Mouse (Mus musculus): ENCODE measurements around the gene Satb1. TPM values are rescaled to one million over a fixed set of nuclear protein-coding genes. Genes with fewer than 3 reads are reported as not detected.

Satb1 gene
- total and polyA plus RNA-seq, 3 experiments: not detected

DNA sequence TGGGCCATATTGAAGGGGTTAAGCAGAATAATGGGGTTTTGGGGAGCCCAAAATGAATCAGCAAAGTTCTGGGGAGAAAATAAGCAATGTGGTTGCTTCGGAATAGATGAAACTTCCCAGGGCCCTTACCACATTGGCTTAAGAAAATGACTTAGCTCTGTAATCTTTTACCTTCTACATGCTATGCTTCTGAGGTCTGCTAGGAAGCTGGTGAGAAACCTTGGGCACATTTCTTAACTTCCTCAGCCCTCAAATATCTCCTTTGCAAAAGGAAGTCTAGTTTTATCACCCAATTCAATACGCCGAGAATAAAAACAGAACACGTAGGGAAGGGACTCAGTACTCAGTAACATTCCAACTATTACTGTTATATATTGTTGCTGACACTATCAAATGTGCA is 80.9 kb downstream of the Satb1 start:
- H3K27me3 ChIP-seq (replicated peaks): no peaks in the 10 kb centered on the region

DNA sequence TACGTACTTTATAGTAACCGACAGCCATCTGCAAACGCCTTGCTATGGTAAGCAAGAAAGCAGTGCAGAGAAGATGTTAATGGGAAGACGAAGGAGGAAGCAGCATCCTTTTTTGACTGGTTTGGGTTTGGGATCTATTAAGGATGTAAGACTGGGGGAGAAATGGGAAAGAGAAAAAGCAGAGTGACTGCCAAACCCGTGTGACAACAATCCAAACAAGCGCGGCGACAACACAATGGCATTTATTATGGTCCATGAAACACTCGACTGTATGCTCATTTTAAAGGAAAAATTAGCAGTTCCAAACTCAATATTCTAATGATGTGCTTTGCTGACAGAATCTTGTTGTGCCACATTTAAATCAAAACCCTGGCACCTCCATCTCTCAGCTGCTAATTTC is 85.9 kb downstream of the Satb1 start:
- dilution Hi-C loops (cut with MboI; ENCODE audit: extremely low pct_ligation_motif_present, extremely low pct_unique_long_range_greater_than_20kb, low sequenced_read_pairs) (no loop called here), in situ Hi-C loops (cut with MboI; ENCODE audit: low pct_ligation_motif_present, low pct_unique_long_range_greater_than_20kb, low sequenced_read_pairs) (no loop called here)
- Histone ChIP-seq H3K9ac (ENCODE audit: insufficient read depth, low read depth) (no peak overlapping the region), H3K4me2 (ENCODE audit: insufficient read depth, low read depth, poor library complexity, severe bottlenecking) (no peak overlapping the region), H3K4me3 (replicated peaks in 1 of 3; ENCODE audit: low read depth in 2 of 3, low read length in 2 of 3, poor library complexity in 1 of 3) (no peak overlapping the region), H3K27me3 (replicated peaks) (no peaks in the 10 kb centered on the region), H3K4me1 (ENCODE audit: control insufficient read depth in 1 of 2, insufficient read depth in 2 of 2) (no peaks in the 10 kb centered on the region), H3K36me3 (replicated peaks in 1 of 2; ENCODE audit: control insufficient read depth in 1 of 2, insufficient read depth in 1 of 2, low read length in 1 of 2) (no peaks in the 10 kb centered on the region), H3K9me3 (replicated peaks; ENCODE audit: low read length) (peaks cover 4% of the 10 kb centered on the region), H3K27ac (ENCODE audit: insufficient read depth, low read depth) (no peak overlapping the region), H3K79me2 (replicated peaks; ENCODE audit: control insufficient read depth, extremely low read depth, insufficient read depth, poor library complexity, severe bottlenecking) (no peaks in the 10 kb centered on the region)
- no peak for TF ChIP-seq ZKSCAN1 (IDR thresholded peaks at IDR 0.05; ENCODE audit: borderline replicate concordance, low read depth, low read length)
- no peak for DNase-seq (ENCODE audit: extremely low read depth)

More for the DNA sequence above, 80.9 kb downstream of the Satb1 start:
- H3K36me3 ChIP-seq (replicated peaks in 1 of 2; ENCODE audit: control insufficient read depth in 1 of 2, insufficient read depth in 1 of 2, low read length in 1 of 2): no peaks in the 10 kb centered on the region
- in situ Hi-C loops (cut with MboI; ENCODE audit: low pct_ligation_motif_present, low pct_unique_long_range_greater_than_20kb, low sequenced_read_pairs) (no loop called here), dilution Hi-C loops (cut with MboI; ENCODE audit: extremely low pct_ligation_motif_present, extremely low pct_unique_long_range_greater_than_20kb, low sequenced_read_pairs) (no loop called here)
- H3K9ac ChIP-seq (ENCODE audit: insufficient read depth, low read depth): no peak overlapping the region
- H3K4me3 ChIP-seq (replicated peaks in 1 of 3; ENCODE audit: low read depth in 2 of 3, low read length in 2 of 3, poor library complexity in 1 of 3): no peak overlapping the region
- H3K4me1 ChIP-seq (ENCODE audit: control insufficient read depth in 1 of 2, insufficient read depth in 2 of 2): no peaks in the 10 kb centered on the region
- DNase-seq (ENCODE audit: extremely low read depth): no peak
- TF ChIP-seq GABPA (IDR thresholded peaks at IDR 0.05; ENCODE audit: insufficient replicate concordance, low read depth, low read length) (no peak), ZMIZ1 (IDR thresholded peaks at IDR 0.05; ENCODE audit: low read depth, low read length) (no peak), ZKSCAN1 (IDR thresholded peaks at IDR 0.05; ENCODE audit: borderline replicate concordance, low read depth, low read length) (no peak), IRF4 (IDR thresholded peaks at IDR 0.05; ENCODE audit: low read depth, low read length) (no peak)
- no peak overlapping the region for H3K27ac ChIP-seq (ENCODE audit: insufficient read depth, low read depth)
- H3K9me3 ChIP-seq (replicated peaks; ENCODE audit: low read length): no peaks in the 10 kb centered on the region
- no peak overlapping the region for H3K4me2 ChIP-seq (ENCODE audit: insufficient read depth, low read depth, poor library complexity, severe bottlenecking)
- no peaks in the 10 kb centered on the region for H3K79me2 ChIP-seq (replicated peaks; ENCODE audit: control insufficient read depth, extremely low read depth, insufficient read depth, poor library complexity, severe bottlenecking)

DNA sequence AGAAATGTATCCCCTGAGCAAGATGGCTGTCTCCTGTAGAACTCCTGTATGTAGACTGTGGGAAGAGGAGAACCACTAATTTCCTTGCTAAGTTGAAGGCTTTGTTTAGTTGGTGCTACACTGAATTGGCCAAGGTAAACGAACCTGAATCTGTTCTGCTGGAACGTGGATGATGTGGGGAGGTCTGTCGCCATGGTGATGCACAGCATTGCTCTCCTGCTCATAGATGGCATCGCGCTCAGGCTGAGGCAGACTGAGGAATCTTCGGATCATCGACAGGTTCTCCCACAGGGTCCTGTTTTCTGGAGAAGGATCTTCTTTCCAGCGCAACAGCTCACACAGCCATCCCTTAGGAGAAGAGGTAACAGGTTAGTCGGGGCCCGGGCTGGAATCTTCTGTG is 90.6 kb downstream of the Satb1 start:
- Histone ChIP-seq H3K9me3 (replicated peaks; ENCODE audit: low read length) (peaks cover 6% of the 10 kb centered on the region), H3K79me2 (replicated peaks; ENCODE audit: control insufficient read depth, extremely low read depth, insufficient read depth, poor library complexity, severe bottlenecking) (no peaks in the 10 kb centered on the region), H3K36me3 (replicated peaks in 1 of 2; ENCODE audit: control insufficient read depth in 1 of 2, insufficient read depth in 1 of 2, low read length in 1 of 2) (no peaks in the 10 kb centered on the region), H3K9ac (ENCODE audit: insufficient read depth, low read depth) (no peak overlapping the region), H3K4me3 (replicated peaks in 1 of 3; ENCODE audit: low read depth in 2 of 3, low read length in 2 of 3, poor library complexity in 1 of 3) (no peak overlapping the region), H3K27me3 (replicated peaks) (no peaks in the 10 kb centered on the region), H3K4me2 (ENCODE audit: insufficient read depth, low read depth, poor library complexity, severe bottlenecking) (no peak overlapping the region), H3K4me1 (ENCODE audit: control insufficient read depth in 1 of 2, insufficient read depth in 2 of 2) (no peaks in the 10 kb centered on the region), H3K27ac (ENCODE audit: insufficient read depth, low read depth) (no peak overlapping the region)
- no peak for DNase-seq (ENCODE audit: extremely low read depth)
- dilution Hi-C loops (cut with MboI; ENCODE audit: extremely low pct_ligation_motif_present, extremely low pct_unique_long_range_greater_than_20kb, low sequenced_read_pairs): no loop called here
- in situ Hi-C loops (cut with MboI; ENCODE audit: low pct_ligation_motif_present, low pct_unique_long_range_greater_than_20kb, low sequenced_read_pairs): no loop called here
- no peak for TF ChIP-seq ELF1 (IDR thresholded peaks at IDR 0.05; ENCODE audit: low read depth, low read length)
- TF ChIP-seq POLR2A (IDR thresholded peaks at IDR 0.05; ENCODE audit: low read depth, low read length): no peak
- TF ChIP-seq MEF2A (IDR thresholded peaks at IDR 0.05; ENCODE audit: borderline replicate concordance, low read depth, low read length): no peak
- no peak for TF ChIP-seq USF1 (IDR thresholded peaks at IDR 0.05; ENCODE audit: low read depth, low read length)
- no peak for TF ChIP-seq CHD2 (IDR thresholded peaks at IDR 0.05; ENCODE audit: low read length)
- TF ChIP-seq GABPA (IDR thresholded peaks at IDR 0.05; ENCODE audit: insufficient replicate concordance, low read depth, low read length): no peak
- no peak for TF ChIP-seq IRF4 (IDR thresholded peaks at IDR 0.05; ENCODE audit: low read depth, low read length)
- no peak for TF ChIP-seq ZC3H11A (IDR thresholded peaks at IDR 0.05; ENCODE audit: low read depth, low read length)
- no peak for TF ChIP-seq RAD21 (IDR thresholded peaks at IDR 0.05; ENCODE audit: low read depth, low read length)
- TF ChIP-seq MXI1 (IDR thresholded peaks at IDR 0.05; ENCODE audit: low read depth, low read length): no peak
- no peak for TF ChIP-seq EP300 (IDR thresholded peaks at IDR 0.05; ENCODE audit: low read length)
- TF ChIP-seq NELFE (IDR thresholded peaks at IDR 0.05; ENCODE audit: low read depth, low read length): no peak
- TF ChIP-seq KAT2A (IDR thresholded peaks at IDR 0.05; ENCODE audit: insufficient replicate concordance, low read length): no peak

Data from CH12.LX (cell line).